Mouse (Mus musculus) right cerebral cortex, postnatal 4 days (tissue): ENCODE data around the gene Thada.

Experiments used
- DNase-seq: peaks from one replicate; pipeline ENCODE4 v3.0.0-alpha.2; 2022

Thada gene

DNA sequence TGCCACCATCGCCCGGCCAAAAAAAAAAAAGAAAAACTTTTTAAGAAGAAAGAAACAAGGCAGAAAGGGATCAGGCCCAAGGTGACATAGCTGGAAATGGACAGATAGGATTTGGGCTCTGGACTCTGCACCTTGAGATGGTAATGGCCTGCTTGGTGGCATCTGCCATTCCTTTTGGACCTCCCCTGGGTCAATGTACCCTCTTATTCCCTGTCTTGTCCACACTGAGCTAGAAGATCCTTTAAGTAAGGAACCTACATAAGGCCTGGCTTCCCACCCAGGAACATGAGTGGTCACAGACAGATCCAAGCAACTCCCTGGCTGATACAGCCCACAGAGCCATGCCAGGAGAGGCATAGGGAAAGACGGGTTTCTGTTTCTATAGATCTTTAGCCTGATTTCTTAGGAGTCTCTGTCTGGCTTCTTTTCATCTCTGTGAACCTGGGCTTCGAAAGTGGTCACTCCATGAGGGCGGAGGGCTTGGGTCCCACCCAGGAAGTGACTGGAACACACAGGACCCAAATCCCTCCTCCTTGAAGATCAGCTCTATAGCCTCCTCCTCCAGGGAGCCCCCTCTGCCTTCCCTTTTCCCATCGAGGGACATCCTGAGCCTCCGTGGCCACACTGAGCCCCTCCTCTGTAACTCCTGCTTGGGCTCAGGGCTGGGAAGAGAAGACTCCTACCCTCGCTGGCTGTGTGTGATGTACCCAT lies 310.3 kb downstream of the Thada start:
- DNase-seq, result no peak

DNA sequence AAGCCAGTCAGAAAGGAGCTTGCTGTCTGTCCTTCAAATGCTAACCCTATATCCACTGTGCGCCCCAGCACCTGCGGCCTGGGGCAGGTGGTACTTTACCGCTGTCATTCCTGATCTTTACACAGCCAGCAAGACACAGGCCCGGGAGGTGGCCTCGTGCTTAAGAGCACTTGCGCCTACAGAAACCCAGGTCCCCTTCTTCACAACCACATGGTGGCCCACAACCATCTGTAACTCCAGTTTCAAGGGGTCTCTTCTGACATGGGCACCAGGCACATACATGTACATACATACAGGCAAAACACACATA lies 311.0 kb downstream of the Thada start:
- no peak for DNase-seq

DNA sequence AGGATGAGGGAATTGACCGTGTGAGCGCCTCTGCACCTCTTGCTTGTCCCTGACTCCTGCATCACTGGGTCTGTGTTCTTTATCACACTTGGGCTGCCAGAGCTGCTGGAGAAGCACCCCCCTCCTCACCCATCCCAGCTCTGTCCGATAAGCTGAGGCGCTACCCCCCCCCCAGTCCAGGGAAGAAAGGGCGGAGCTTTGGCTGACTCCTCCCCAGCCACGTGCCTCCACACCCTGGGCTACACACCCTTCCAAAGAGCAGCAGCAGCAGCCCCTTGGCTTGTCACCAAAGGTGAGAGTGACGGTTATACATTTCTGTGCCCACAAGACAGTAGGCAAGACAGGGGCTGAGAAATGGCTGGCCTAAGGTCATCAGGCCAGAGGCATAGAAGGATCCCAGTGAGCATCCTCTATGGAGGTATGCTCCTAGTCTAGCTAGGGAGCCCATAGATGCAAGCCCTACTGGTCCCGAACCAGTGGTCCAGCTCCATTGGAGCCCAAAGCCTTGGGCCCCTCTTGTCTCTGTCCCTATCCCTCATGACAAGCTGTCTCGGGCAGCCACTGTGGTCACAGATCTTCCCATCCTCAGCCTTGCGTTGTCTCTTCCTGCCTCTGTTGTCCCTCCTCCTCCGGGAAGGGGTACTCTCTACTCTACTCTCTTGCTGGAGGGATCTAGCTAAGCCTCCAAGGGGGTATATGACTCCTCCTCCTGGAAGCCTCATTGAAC lies 311.5 kb downstream of the Thada start:
- DNase-seq, result no peak

DNA sequence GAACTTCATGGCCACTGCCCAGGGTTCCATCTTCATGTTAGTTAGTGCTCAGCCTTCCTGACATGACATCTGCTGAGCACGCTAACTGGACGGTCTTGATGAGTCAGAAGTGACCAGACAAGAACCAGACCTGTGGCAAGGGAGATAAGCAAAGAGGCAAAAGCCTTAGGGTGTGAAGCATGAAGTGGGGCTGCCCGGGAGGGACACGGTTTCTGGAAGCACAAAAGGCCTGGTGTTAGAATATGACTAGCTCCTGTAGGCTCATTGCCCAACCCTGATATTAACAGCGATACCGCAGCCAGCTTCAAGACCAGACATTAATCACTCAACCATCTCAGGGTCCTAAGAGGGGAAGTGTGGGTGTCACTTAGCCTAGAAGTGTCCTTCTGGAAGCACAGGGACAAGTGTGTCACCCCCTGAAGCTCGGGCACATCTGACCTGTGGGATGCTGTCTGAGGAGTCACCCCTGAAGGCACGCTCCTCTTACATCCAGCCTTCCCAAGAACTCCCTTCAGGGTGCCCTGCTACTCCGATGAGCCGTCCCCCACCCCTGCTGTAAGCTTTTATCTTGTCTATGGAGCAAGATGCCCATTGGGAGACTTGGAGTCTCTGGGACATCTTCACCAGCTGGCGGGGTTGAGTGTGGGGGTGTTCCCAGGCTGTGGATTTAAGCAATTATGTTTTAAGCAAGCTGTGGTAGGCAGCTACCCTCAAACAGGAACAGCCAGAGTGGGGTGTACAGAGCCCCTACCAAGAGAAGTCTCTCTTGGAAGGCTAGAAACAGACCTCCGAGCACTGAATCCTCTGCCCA lies 312.8 kb downstream of the Thada start:
- no peak for DNase-seq

DNA sequence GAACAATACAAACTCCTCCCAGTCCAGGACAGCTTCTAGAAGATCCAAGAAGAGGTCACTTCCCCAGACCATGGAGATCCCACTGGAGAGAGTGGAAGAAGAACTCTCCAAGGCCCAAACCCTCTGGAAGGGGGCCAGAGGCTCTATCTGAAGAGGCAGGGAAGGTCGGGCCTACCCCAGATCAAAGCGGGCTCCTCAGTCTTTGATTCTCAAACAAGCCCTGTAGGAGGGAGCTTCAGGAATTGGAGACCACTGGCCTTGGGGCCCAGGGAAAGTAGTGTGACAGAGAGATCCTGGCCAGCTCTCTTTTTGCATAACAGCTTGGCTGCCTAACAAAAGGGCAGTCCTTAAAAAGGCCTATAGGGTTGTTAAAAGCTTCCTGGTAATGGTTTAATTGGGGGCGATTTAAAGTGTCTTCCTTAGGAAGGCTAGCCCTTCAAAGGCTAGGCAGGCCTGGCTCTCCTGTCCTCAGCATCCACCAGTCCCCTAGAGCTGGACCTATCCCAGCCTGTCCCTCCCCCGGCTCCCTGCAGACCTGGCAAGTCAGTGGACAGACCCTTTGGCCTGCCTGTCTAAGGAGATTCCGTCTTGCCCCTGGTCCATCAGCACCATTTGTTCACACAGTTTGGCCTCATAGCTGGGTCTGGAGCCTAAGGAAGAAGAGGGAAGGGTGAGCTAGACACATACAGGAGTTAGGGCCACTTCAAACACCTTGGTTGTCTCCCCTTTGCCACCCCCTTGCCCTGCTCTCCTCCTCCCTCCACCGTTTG lies 313.6 kb downstream of the Thada start:
- DNase-seq, result no peak

DNA sequence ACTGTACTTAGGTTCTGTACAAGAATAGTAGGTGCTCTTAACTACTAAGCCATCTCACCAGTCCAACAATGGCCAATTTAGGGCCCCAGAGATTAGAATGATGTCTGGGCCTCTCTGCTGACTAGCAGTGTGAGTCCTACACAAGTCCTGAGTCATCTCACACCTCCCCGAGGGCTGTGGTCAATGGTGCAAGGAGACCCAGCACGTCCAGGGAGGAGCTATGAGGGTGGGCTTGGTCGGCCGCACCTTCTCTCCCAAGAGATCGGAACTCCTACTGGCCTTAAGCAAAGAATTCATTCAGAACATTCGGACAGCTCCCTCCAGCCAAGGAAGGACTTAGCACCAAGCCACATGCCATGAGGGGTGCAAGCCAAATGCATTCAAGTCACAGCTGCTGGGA lies 314.7 kb downstream of the Thada start:
- DNase-seq, result no peak

DNA sequence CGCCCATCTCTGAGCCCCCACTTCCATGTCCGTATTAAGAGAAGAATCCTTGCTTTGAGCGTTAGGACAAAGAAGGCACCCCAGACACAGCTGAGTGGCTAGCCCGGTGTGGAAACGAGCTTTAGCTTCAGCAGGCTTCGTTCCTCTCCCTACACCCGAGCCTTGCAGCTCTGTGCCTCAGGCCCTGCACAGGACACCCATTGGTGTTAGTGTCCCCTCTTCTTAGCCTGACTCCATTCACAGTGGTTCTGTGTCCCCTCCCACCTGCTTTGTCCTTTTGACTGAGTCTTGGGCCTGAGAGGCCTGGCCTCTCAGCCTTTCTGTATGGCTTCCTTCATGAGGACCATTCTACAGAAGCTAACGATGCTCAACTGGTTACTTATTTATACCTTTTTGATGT lies 315.7 kb downstream of the Thada start:
- no peak for DNase-seq

DNA sequence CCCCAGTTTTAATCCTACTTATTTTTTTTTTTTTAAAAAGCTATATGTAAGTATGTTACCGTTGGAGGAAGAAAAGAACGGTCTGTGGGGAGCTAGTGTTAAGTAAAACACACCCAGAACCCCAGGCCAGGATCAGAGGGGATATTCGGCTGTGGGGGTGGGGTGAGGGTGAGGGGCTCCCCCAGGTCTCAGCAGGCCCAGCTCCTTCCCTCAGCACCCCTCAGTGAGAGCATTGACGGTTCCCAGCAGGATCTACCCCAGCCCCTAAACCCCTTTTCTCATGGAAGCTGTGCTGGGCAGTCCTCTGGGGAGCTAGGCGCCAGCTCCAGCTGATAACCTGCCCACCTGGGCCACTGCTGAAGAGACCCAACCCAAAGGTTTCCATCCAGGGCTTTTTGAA lies 316.4 kb downstream of the Thada start:
- DNase-seq, result no peak

DNA sequence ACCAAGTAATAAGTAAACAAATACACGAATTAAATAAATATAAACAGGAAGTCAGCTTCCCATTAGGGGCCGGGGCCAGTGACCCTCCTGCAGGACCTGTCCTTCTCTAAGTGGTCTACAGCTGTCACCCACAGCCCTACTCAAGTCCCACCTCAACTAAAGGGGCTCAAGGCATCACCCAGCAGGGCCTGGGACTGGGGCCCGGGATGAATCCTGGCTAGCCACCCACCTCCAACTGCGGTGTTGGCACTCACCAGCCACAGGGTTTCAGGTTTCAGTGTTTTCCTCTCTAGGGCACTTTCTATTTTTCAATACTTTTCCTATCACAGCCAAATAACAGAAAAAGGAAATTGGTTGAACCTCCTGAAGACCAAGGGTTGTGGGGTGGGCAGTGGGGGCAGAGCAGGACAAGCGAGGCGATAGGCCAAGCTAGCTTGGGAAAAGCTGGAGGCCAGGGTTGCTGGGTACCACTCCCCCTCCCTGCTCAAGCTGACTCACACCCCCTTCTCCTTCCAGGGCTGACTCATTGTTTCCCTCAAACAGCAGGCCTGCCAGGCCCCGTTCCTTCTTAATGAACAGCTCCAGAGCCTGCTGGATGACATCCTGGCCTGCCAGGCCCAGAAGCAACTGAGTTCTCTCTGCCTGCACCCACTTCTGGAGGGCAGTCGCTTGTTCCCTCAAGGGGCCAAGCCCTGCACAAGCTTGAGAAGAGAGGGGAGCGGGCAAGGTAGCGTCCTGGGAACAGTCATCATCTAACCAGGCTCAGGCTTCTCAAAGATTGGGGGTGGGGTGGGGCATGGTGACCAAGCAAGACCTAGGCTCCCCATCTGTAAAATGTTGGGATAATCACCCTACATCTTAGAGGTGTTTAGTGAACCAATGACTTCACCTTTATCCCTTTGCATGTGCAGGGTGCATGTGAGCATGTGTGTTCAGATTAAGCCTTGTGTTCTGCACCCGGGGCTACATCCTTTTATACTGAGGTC lies 317.2 kb downstream of the Thada start:
- peak; percentile 31 for DNase-seq

DNA sequence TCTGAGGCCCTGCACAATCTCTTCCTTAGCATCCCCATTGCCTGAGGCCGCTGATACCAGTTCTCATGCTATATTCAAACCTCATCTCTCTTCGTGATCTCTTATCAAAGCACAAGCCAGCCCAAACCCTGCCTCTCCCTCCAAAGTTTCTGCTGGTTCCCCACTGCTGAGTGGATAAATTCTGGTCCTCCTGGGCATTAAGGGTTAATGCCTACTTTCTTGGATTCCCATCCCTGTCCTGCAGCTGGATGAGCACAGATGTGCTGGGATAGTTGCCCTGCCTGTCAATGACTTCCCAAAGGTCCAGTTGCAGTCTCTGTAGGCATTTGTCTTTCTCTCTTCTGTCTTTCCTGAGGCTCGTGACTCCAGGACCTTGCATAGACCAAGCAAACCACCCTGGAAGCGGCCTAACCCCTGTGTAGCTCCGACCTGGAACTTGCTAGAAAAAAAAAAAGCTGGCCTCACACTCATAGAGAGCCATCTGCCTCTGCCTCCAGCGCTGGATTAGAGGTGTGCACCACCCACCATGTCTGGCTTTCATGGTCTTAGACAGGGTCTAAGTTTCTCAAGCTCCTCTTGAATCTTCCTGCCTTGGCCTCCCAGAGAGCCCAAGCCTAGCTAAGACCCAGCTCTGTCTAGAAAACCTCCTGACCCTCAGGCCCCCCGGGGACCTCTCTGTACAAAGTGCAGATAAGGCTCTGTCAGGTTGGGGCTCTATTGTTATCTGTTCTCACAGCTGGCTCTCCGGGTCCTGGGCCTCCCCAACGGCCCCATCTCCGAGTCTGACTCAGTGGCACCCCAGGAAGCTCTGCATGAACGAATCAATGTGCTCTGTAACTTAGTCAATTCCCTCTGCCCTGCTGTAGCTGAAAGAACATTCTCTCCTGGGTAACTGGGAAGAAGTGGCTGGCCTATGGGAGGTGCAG lies 318.6 kb downstream of the Thada start:
- DNase-seq, result no peak

DNA sequence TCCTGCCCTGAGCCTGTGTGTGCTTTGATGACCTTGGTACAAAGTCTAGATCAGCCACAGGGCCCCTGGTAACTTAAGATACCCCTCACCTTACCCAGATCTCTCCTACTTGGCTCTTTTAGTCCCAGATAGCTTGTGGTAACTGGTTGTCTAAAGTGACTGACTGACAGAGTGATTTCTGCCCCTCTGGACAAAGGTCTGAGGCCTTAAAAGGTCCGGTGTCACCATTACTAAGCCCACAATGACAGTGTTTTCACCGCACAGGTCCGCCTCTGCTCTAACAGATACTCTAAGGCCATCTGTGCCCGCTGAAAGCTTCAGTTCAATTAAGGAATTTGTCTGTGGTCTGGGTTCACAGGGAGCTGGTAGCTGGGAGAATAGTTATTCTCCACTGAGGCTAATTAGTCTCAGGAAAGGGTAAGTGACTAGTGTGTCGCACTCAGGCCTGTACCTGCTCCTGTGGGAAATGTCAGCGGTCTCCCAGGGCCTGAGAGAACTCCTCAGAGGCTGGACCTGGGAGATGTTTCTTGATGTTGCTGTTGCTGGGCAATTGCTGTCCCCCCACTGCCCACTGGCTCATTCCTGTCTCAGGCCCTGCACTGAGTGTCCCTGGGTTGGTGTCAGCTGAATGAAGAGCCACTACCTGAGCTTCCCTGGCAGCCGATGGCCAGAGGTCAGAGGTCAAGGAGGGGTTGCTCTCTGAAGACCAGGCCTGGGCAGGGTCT lies 319.4 kb downstream of the Thada start:
- no peak for DNase-seq

DNA sequence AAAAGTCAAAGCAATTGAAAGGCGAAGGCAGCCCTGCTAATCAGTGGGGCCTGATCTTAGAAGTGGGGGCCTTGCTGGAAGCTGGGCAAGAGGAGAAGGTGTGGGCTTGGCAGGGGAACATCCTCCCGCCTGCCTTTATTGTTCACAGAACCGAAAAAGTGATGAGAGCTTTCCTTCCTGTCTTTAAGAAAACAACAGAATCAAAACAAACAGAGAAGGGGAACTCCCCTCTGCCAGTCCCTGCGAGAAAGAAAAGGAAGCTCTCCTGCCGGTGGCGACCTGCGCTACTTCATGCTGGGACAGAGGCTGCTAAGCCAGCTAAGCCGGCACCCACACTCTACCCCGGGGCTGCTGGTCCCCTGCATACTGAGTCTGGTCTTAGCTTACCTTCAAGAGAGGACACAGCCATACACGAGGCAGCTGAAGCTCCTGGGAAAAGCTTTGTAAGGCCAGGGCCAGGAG lies 320.1 kb downstream of the Thada start:
- no peak for DNase-seq

DNA sequence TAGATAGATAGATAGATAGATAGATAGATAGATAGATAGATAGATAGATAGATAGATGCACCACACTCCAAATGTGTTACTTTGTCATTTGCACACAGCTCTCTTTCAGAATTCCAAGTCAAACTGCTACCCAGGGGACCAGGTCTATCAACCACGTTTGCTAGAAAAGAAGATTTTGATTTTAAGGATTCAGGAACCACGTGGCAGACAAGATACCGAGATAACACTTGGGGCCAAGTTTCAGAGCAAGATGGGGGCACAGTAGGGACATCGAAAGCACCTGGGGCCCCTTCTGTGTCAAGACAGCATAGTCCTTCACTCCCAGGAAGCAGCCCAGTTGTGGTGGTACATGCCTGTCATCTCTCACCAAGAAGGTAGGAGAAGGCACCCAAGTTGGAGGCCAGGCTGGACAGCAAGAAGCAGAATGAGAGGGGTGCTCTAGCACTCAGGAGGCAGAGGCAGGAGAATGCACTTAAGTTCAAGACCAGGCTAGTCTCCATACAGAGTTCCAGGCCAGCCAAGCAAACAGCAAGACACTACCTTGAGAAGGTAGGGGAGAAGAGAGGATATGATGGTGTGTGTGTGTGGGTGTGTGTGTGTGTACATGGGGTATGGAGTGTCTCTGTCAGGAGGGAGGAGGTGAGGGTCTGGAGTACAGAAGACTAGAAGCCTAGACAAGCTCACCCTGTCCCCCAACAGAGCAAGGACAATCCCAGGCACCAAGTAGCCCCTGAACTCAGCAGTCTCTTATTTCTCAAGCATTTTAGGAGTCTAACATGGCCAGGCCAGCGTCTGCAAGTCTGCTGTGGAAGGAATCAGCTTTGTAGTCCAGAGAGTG lies 321.0 kb downstream of the Thada start:
- DNase-seq, result no peak

DNA sequence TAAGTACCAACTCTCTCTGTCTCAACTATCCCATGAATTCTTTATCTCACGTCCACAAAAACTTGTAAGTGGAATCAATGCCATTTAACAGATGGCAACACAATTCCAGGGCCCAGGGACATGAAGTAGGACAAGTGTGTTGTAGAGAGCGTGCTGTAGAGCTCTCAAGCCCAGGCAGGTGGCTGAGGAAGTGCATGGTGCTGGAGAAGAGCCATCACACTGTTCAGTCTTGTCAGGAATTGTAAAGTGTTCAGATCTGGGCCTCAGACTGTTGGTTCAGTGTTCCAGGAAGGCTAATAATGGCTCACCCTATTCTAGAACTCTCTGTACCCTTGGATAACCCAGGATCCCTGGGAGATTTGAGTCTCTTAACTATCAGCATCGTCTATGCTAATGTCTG lies 321.9 kb downstream of the Thada start:
- no peak for DNase-seq

DNA sequence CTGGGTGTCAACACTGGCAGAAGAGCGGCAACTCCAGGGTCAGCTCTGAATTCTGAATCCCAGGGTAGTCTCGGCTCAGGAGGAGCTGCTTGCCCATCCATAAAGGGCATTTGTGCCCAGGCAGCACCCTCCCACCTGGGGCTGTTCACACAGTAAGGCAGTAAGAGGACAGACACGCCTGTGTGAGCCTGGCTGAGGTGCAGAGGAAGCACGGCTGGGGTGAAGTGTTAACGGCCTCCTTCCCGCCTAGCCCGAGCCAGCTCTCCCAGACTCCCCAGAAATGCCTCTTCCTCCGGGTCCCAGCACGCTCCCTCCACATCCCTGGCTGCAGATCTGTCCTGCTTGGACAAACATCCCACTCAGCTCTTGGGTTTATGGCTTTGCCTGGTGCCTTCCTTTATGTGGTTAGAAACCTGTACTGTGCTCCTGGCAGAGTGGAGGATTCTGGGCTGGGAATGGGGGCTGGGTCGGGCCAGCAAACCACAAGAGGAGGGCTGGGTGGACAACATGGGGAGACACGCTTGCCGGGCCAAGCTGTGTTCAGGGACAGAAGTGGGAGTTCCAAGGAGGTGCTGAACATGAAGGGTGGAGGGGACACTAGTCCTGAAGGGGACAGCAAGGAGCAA lies 322.7 kb downstream of the Thada start:
- DNase-seq, result no peak

DNA sequence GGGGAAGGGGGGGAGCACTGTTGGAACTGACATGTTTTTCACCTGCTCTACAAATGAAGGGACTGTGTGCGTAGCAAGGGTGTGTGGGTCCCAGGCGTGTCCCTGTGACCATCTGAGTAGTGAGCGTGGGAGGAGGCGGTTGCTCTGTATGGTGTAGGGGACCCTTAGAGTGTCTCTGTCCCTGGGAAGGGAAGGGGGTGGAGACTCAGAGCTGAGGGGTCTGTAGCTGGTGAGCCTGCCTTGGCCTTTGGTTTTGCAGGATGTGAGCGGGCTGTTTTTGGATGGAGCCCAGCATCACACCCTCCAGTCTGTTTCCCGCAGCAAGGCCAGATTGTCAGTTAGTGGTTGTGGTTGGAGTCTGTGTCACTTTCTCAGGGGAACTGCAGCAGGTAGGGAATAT lies 324.3 kb downstream of the Thada start:
- no peak for DNase-seq

DNA sequence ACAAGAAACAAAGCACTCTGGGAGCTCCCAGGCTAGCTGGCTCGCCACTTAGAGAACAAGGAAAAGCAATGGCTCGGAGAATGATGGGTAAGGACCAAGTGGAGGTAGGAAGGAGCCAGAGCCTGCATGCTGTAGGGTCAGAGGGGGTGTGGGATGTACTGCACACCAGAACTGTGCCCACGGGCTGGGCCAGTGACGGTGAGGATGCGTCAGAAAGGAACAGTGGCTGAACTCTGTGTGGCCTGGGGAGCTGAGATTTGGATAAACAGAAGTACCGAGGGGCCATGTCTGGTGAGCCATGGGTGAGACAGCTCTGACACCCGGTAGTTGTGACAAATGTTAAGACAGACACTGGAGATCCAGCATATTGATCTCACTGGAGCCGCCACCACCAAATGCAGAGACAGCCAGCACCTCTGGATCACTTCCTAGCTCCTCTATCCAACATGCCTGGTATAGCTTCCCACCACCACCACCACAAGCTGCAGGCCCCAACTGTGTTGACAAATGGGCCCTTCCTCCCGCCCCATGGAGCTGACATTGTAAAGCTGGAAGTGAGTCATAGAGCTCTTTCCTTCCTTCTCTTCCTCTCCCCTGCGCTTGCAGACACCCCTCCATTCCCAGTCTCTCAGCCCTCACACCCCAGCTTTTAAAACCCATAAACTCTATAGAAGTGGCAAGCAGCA lies 325.0 kb downstream of the Thada start:
- no peak for DNase-seq
